Mouse (Mus musculus) urinary bladder, adult 18-20 months (tissue): ENCODE results near the gene Gdap2.

Experiments
- DNase-seq, 2 experiments: peaks; one replicate each; pipeline ENCODE4 v3.0.0; 2022; ENCODE audit warnings: low spot score in 2 of 2, mixed read lengths in 2 of 2

The Gdap2 gene

GRCm38 (mm10) chr3:100162315-100163105, at the start of gene Gdap2, which contains the start of gene Wdr3:
TSS of gene Gdap2 (plus strand) at chr3:100162381.
TSS of gene Wdr3 (minus strand) at chr3:100162407.
- DNase-seq, result peak; percentile 90 to 91

GRCm38 (mm10) chr3:100118681-100119080, 43.5 kb upstream of the Gdap2 start:
- no peak for DNase-seq

GRCm38 (mm10) chr3:100121961-100122360, 40.2 kb upstream of the Gdap2 start:
- no peak for DNase-seq

DNA sequence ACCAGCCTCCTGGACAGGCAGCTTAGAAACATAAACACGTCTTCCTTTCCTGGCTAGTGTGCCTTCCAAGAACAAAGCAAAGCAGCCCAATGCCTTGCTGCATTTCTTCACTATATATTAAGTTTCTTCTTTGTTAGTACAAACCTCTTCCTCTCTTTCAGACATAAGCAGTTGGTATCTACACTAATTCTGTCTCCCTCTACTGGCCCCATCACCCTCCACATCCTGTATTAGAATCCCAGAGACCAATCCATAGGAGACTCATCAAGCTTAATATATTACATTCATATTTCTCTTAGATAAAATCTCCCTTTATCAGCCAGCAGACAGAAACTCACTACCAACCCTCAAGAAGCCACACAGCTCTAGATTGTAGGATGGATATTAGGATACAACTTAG, 39.7 kb upstream of the Gdap2 start:
- DNase-seq, result no peak

- no peak for DNase-seq
Observed at GRCm38 (mm10) chr3:100160682-100161445, 1.3 kb upstream of the Gdap2 start.

DNA sequence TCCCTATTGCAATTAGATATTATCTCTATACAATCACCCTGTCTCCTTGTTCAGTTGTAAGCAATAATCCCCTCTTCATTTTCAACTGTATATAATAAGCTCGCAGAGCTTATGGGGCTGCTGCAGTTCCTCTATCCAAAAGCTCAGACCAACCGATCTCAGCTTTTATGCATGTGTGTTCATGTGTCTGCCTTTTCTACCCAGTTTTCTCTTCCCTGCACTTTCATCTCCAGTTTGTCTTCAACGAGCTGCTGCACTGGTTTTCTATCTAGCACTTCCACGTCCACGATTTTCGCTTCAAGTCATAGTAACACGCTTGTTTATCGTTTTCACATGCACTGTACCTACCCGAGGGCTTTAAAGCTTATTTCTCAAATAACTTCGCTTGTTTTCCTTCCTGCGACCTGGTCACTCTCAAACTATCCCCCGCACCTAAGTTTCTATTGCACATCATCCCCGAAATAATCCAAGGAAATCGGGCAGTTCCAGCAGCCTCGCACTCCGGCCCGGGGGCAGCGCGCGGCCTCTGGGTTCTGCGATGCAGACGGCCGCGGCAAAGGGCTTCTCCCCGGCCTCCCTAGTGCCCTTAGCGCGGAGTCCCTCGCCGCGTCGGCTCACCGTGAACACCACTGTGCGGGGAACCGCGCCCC, 391 bp upstream of the Gdap2 start:
- DNase-seq, result no peak

DNA sequence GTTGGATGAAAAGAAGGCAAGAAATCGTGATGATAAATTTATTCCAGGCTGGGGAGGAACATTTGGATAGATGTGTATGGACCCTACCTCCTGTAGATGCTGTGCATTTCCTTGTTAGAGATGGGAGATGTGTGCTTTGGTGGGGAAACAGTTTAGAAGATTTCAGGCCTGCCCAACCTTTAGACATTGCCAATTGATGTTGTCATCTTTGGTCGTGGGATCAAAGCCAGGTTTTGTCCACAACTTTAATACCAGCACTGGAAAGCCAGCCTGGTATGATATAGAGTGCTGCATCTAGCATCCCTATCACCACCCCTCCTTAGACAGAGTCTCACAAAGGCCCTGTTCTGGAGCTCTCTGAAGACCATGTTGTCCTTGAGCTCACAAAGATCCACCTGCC, 1.4 kb downstream of the Gdap2 start:
- DNase-seq, result no peak

- DNase-seq, result no peak
Observed at GRCm38 (mm10) chr3:100164991-100165390, 2.8 kb downstream of the Gdap2 start.

GRCm38 (mm10) chr3:100176031-100176430, 13.8 kb downstream of the Gdap2 start:
- DNase-seq, result no peak

- DNase-seq, result no peak
Observed at GRCm38 (mm10) chr3:100180471-100180870, 18.3 kb downstream of the Gdap2 start.

GRCm38 (mm10) chr3:100189444-100189843, 27.3 kb downstream of the Gdap2 start:
- DNase-seq, result peak; percentile 21 to 24

- no peak for DNase-seq
Observed at GRCm38 (mm10) chr3:100189861-100190260, 27.7 kb downstream of the Gdap2 start.

- no peak for DNase-seq
Observed at GRCm38 (mm10) chr3:100194210-100194609, 32.0 kb downstream of the Gdap2 start.

- no peak for DNase-seq
Observed at GRCm38 (mm10) chr3:100201554-100201953, 39.4 kb downstream of the Gdap2 start.

DNA sequence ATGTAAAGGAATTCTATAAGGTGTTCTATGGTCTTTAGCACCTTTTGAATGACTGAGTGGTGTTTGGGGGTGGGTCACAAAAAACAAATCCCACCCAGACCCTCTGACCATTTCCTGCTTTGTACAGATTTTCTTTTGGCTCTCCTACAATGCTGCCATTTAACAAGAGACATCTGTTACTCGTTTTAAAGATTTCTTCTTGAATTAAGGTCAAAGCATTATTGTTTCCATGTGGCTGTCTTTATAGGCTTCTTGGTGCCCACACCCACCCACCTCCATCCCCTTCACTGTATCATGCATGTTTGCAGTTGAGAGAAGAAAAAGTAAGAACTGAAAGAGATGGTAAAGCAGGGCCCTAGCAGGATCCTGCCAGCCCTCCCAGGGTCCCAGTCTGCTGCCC, 44.8 kb downstream of the Gdap2 start:
- no peak for DNase-seq

DNA sequence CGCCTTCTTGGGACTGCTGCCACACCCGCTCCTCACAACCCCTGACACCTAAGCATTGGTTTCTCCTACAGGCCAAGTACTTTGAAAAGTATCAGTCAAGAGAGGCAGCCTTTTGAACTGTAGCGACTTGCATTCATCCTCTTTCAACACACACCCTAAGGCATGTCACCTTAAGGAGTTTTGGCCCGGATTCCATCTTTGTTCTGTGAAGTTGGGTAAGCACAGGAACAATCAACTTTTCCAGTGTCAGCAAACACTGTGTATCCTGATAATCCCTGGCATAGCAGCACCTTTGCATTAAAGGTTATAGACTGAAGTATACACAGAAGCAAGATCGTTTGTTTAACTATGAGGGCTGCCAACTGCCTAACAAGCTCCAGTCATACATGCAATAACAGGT, 53.3 kb downstream of the Gdap2 start:
- DNase-seq, result no peak

GRCm38 (mm10) chr3:100225326-100225959, 63.3 kb downstream of the Gdap2 start:
- DNase-seq, result no peak

- no peak for DNase-seq
Observed at GRCm38 (mm10) chr3:100227509-100227908, 65.3 kb downstream of the Gdap2 start.

- no peak for DNase-seq
Observed at GRCm38 (mm10) chr3:100228981-100229380, 66.8 kb downstream of the Gdap2 start.

DNA sequence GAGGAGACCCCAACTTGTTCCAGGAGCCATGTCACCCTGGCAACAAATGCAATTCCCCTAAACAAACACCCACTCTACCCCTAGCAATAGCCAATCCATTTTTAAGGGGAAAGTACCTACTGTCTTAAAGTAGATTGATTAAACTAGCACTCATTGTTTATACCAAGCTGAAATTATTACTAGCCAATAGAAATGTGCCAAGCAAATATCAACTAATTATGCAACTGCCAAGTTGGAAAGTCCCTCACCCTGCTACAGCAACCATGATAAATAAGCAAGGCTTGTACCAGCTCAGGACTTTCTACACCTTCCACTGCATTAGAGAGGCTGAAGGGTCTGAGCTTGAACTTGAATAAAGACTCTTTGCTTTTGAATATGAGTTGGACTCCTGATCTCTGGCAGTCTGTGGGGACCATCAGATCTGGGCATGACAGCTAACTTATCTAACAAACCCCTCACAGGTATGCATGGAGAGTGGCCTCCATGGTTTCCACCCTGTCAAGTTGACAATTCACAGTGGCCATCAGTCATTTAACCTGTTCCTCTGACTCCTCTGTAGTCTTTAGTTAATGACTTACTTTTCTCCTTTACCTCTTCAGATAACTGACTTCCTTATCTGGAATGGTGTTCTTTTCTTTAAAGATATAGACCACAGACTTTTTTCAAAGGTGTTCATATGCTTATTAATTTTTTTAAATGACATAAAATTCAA, 74.7 kb downstream of the Gdap2 start:
- DNase-seq, result no peak

- no peak for DNase-seq
Observed at GRCm38 (mm10) chr3:100242230-100242629, 80.0 kb downstream of the Gdap2 start.
